Mouse (Mus musculus) frontal cortex, postnatal 14 days (tissue): ENCODE measurements around the gene Ccdc9.
"Not testable (repeated sequence)": the region's sequence is repeated elsewhere in the genome, so short reads cannot be mapped to it uniquely, and the experiment has no call there.

Experiments used
- DNase-seq, 2 experiments: peaks; one replicate each; pipeline ENCODE4 v3.0.0; 2022; ENCODE audit warnings: low spot score in 2 of 2

Ccdc9 gene

GRCm38 (mm10) chr7:16273081-16273765 is 13.4 kb downstream of the Ccdc9 start, which contains the start of gene Inafm1:
Gene Inafm1 (minus strand): TSS chr7:16273617.
- peak; percentile 71 to 76 for DNase-seq

GRCm38 (mm10) chr7:16272681-16273080 is 13.9 kb downstream of the Ccdc9 start:
- peak; percentile 50 to 58 for DNase-seq

GRCm38 (mm10) chr7:16271139-16271538 is 15.5 kb downstream of the Ccdc9 start:
- DNase-seq, result no peak

- DNase-seq, result not testable (repeated sequence)
Observed at GRCm38 (mm10) chr7:16266593-16266992, 20.0 kb downstream of the Ccdc9 start.

GRCm38 (mm10) chr7:16265856-16266255 is 20.7 kb downstream of the Ccdc9 start:
- no peak for DNase-seq

- no peak for DNase-seq
Observed at GRCm38 (mm10) chr7:16263843-16264242, 22.8 kb downstream of the Ccdc9 start.

GRCm38 (mm10) chr7:16263015-16263787 is 23.4 kb downstream of the Ccdc9 start:
- peak in 1 of 2 experiments; percentile 68 for DNase-seq

GRCm38 (mm10) chr7:16261097-16261496 is 25.5 kb downstream of the Ccdc9 start:
- no peak for DNase-seq

- no peak for DNase-seq
Observed at GRCm38 (mm10) chr7:16259110-16259590, 27.4 kb downstream of the Ccdc9 start, which contains the start of gene C5ar1. Gene C5ar1 (minus strand): TSS chr7:16259540.

- no peak for DNase-seq
Observed at GRCm38 (mm10) chr7:16257830-16258229, 28.8 kb downstream of the Ccdc9 start.

- not testable (repeated sequence) for DNase-seq
Observed at GRCm38 (mm10) chr7:16255963-16256362, 30.6 kb downstream of the Ccdc9 start.

GRCm38 (mm10) chr7:16254195-16254594 is 32.4 kb downstream of the Ccdc9 start:
- DNase-seq, result no peak

- no peak for DNase-seq
Observed at GRCm38 (mm10) chr7:16250687-16251086, 35.9 kb downstream of the Ccdc9 start.

GRCm38 (mm10) chr7:16245958-16246357 is 40.6 kb downstream of the Ccdc9 start:
- DNase-seq, result no peak

- no peak for DNase-seq
Observed at GRCm38 (mm10) chr7:16244067-16244466, 42.5 kb downstream of the Ccdc9 start, which contains the start of gene C5ar2. Gene C5ar2 (minus strand): TSS chr7:16244154.

- DNase-seq, result no peak
Observed at GRCm38 (mm10) chr7:16242198-16242597, 44.4 kb downstream of the Ccdc9 start.

GRCm38 (mm10) chr7:16241787-16242186 is 44.8 kb downstream of the Ccdc9 start:
- DNase-seq, result no peak

- DNase-seq, result no peak
Observed at GRCm38 (mm10) chr7:16240978-16241303, 45.7 kb downstream of the Ccdc9 start.

GRCm38 (mm10) chr7:16240281-16240977 is 46.2 kb downstream of the Ccdc9 start:
- DNase-seq, result no peak

GRCm38 (mm10) chr7:16239554-16239997 is 47.0 kb downstream of the Ccdc9 start:
- no peak for DNase-seq

- DNase-seq, result no peak
Observed at GRCm38 (mm10) chr7:16229869-16230268, 56.7 kb downstream of the Ccdc9 start.
